Mouse (Mus musculus): ENCODE measurements at regions not wholly inside any gene's neighbourhood (a gene's known extent, or its start where the extent isn't known, plus 50 kb on each side); places are given as distances from the start of the nearest gene placed in this dataset.

DNA sequence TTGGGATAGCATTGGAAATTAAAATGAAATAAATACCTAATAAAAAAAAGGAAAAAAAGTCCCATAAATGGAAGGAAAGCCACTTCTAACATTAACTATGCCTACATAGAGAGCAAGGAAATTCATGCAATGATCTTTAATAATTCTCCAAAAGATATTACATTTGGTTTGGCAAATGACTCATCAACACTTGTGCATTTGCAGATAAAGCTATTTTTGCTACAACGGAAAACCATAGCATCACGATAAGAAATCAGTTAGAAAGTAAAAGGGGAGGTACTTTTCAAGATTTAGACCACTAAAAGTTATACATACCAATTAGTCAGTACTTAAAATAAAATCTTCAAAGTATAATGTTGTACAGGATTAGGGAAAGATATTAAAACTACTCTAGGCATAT is 109.4 kb upstream of the Tom1l1 start:
- ATAC-seq (ENCODE audit: insufficient number of reproducible peaks, insufficient read depth, low FRiP score, low TSS enrichment, low read depth): no peak
- no peak overlapping the region for H3K9ac ChIP-seq (replicated peaks)
- 93% methylated on average over 2 of the region's 2 CpGs for WGBS
- H3K4me2 ChIP-seq: no peak overlapping the region
- H3K9me3 ChIP-seq: no peaks in the 10 kb centered on the region
- H3K4me3 ChIP-seq (replicated peaks): no peak overlapping the region
- H3K4me1 ChIP-seq (replicated peaks): no peaks in the 10 kb centered on the region
- H3K36me3 ChIP-seq: no peaks in the 10 kb centered on the region
- no peak overlapping the region for H3K27ac ChIP-seq
- no peaks in the 10 kb centered on the region for H3K27me3 ChIP-seq

DNA sequence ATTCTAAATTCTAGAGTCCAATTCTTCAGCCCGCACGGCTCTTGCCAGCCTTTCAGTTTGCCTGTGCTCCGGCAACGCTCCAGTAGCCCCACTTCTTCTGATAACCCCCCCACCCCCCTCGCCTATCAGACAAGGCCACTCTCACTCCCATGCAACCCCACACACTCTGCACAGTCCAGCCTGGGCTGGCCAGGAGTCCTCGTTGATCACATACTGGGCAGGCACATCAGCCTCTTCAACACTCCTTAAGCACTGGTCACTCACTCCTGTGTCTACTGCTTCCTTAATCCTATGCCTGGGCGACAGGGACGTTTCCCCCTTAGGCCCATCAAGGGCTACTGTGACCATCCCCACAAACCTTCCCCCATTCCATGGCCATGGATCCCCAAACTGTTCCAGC is 95.4 kb upstream of the Tom1l1 start:
- Histone ChIP-seq H3K9ac (replicated peaks) (no peak overlapping the region), H3K9me3 (no peaks in the 10 kb centered on the region), H3K27me3 (no peaks in the 10 kb centered on the region), H3K4me2 (no peak overlapping the region), H3K4me1 (replicated peaks) (no peaks in the 10 kb centered on the region), H3K27ac (no peak overlapping the region), H3K4me3 (replicated peaks) (no peak overlapping the region), H3K36me3 (no peaks in the 10 kb centered on the region)
- peak; percentile 52; the same call in 1 of the 2 replicates for ATAC-seq (ENCODE audit: insufficient number of reproducible peaks, insufficient read depth, low FRiP score, low TSS enrichment, low read depth)
- WGBS: 86% methylated on average over 8 of the region's 8 CpGs

DNA sequence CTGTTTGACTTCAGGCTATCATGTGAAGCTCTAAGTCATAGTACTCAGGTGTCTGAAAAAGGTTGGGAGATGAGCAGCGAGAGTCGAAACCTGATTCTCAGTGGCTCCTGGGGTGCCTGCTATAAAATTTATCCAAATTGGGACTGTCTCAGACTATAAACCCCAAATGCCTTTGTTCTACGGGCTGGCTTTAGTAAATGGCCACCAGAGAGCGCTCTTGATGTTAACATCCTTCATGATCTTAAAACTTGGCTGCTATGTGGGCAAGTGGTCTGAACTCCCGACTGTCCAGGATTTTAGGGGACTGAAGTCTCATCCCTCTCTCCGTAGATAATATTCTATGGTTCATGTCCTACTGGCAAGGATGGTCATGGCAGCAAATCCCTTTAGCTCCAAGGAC is 94.8 kb upstream of the Tom1l1 start:
- Histone ChIP-seq H3K27me3 (no peaks in the 10 kb centered on the region), H3K4me2 (no peak overlapping the region), H3K27ac (no peak overlapping the region), H3K4me1 (replicated peaks) (no peaks in the 10 kb centered on the region), H3K4me3 (replicated peaks) (no peak overlapping the region), H3K36me3 (no peaks in the 10 kb centered on the region), H3K9ac (replicated peaks) (no peak overlapping the region), H3K9me3 (no peaks in the 10 kb centered on the region)
- ATAC-seq (ENCODE audit: insufficient number of reproducible peaks, insufficient read depth, low FRiP score, low TSS enrichment, low read depth): no peak
- 29% methylated on average over 6 of the region's 6 CpGs for WGBS

DNA sequence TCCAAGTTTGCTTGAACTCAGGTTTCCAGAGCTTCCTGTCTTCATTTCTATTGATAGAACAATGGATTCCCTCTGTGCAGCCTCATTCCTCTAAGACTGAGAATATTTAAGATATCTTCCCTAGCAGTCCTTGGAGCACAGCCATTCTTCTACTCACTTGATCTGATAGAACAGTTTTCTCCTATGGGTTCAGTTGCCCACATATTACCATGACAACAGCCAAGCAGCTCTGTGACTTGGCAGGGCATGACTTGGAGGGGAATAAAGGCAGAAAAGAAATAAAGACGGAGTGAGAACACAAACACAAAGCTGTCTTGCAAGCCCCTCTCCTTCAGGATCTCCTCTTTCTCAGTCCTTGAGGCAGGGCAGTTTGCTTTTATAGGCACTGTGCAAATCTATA is 87.6 kb upstream of the Tom1l1 start:
- H3K4me3 ChIP-seq (replicated peaks): no peak overlapping the region
- ATAC-seq (ENCODE audit: insufficient number of reproducible peaks, insufficient read depth, low FRiP score, low TSS enrichment, low read depth): no peak
- no peak overlapping the region for H3K27ac ChIP-seq
- H3K27me3 ChIP-seq: no peaks in the 10 kb centered on the region
- 71% methylated on average over 1 of the region's 1 CpGs for WGBS
- no peaks in the 10 kb centered on the region for H3K9me3 ChIP-seq
- H3K4me2 ChIP-seq: no peak overlapping the region
- H3K9ac ChIP-seq (replicated peaks): no peak overlapping the region
- no peaks in the 10 kb centered on the region for H3K4me1 ChIP-seq (replicated peaks)
- no peaks in the 10 kb centered on the region for H3K36me3 ChIP-seq

DNA sequence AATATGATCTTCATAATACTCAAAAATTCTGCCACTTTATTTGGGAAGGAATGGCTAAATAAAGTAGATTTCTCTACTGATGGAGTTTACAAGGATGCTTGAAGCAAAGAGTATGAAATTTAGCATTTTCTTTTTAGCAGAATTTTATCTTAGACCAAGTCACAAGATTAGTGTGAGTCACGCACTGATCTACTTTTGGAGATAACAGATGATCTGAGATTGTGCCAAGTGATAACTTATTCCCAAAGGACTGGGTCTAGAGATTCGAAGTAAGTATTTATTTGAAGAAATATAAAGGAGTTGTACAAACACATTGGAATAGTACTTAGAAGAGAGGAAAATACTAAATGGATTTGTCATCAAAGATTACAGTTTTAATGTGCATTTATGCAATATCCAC is 67.8 kb upstream of the Tom1l1 start:
- Histone ChIP-seq H3K9me3 (no peaks in the 10 kb centered on the region), H3K4me1 (replicated peaks) (no peaks in the 10 kb centered on the region), H3K4me3 (replicated peaks) (no peak overlapping the region), H3K27me3 (no peaks in the 10 kb centered on the region), H3K27ac (no peak overlapping the region), H3K36me3 (no peaks in the 10 kb centered on the region), H3K4me2 (no peak overlapping the region), H3K9ac (replicated peaks) (no peak overlapping the region)
- WGBS: 86% methylated on average over 2 of the region's 2 CpGs
- ATAC-seq (ENCODE audit: insufficient number of reproducible peaks, insufficient read depth, low FRiP score, low TSS enrichment, low read depth): no peak

DNA sequence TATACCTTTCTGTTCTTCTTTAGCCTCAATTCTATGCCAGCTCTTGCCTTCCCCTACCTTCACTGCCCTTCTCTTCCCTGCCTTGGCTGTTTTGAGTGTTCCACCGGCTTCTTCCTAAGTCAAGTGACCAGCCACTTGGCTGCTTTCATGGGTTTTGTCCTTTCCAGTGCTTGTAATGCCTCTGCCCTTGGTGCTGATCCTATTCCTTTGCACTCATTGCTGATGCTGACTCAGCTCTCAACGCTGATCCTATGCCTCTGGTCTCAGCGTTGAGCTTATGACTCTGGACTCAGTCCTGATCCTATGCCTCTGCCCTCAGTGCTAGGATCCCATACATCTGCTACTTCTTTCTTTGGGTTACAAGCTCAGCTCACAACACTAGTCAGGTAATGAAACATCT is 60.3 kb upstream of the Tom1l1 start:
- WGBS: 70% methylated on average over 3 of the region's 3 CpGs
- H3K4me3 ChIP-seq (replicated peaks): no peak overlapping the region
- no peaks in the 10 kb centered on the region for H3K4me1 ChIP-seq (replicated peaks)
- no peaks in the 10 kb centered on the region for H3K9me3 ChIP-seq
- H3K4me2 ChIP-seq: no peak overlapping the region
- H3K27ac ChIP-seq: no peak overlapping the region
- no peak overlapping the region for H3K9ac ChIP-seq (replicated peaks)
- no peaks in the 10 kb centered on the region for H3K27me3 ChIP-seq
- no peak for ATAC-seq (ENCODE audit: insufficient number of reproducible peaks, insufficient read depth, low FRiP score, low TSS enrichment, low read depth)
- H3K36me3 ChIP-seq: no peaks in the 10 kb centered on the region

DNA sequence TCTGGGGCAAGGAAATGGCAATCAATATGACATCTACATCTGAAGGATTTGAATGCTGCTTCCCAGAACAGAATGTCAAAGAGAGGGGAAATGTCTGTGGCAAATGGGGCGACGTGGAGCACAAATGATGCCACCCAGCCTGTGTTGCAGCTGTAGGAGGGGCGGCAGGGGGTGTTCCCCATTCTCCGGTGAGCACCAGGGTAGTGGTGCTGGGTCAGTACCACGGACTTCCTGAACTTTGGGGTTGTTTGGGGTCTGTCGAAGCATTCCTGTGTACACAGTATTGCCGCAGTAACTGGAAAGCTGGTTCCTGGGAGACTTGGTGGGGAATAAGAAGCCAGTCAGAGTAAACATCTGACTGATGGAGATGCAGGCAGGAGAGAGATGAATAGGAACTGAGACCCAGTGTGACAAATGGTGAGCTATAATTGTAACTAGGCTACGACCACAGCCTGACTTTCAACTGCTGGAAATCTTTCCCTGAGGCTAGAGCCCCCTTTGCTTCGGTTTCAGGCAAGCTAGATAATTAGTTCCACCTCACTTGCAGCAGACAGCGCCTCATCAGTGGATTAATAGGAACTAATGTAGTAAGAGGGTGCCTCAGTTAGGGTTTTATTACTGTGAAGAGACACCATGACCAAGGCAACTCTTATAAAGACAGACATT is 53.9 kb upstream of the Tom1l1 start:
- Histone ChIP-seq H3K36me3 (no peaks in the 10 kb centered on the region), H3K9ac (replicated peaks) (no peak overlapping the region), H3K4me3 (replicated peaks) (no peak overlapping the region), H3K9me3 (no peaks in the 10 kb centered on the region), H3K27ac (no peak overlapping the region), H3K4me1 (replicated peaks) (no peaks in the 10 kb centered on the region), H3K4me2 (no peak overlapping the region), H3K27me3 (no peaks in the 10 kb centered on the region)
- WGBS: 65% methylated on average over 10 of the region's 10 CpGs
- ATAC-seq (ENCODE audit: insufficient number of reproducible peaks, insufficient read depth, low FRiP score, low TSS enrichment, low read depth): no peak

DNA sequence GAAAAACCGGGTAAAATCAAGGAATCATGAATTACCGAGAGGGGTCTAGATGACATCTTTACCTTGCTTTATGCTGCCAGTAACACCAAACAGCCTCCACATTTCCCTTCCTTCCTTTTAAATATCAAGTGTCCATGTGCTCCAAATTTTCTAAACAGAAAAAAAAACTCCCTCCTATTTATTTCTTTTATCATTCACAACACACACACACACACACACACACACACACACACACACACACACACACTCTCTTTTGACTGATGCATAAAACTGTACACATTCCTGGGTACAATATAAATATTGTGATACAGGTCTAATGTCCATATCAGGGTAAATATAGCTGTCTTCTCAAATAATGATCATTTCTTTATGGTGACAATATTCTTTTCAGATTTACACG is 51.3 kb upstream of the Tom1l1 start:
- no peak overlapping the region for H3K27ac ChIP-seq
- WGBS: 84% methylated on average over 3 of the region's 3 CpGs
- no peaks in the 10 kb centered on the region for H3K36me3 ChIP-seq
- H3K4me3 ChIP-seq (replicated peaks): no peak overlapping the region
- H3K4me1 ChIP-seq (replicated peaks): no peaks in the 10 kb centered on the region
- ATAC-seq (ENCODE audit: insufficient number of reproducible peaks, insufficient read depth, low FRiP score, low TSS enrichment, low read depth): no peak
- no peak overlapping the region for H3K9ac ChIP-seq (replicated peaks)
- H3K9me3 ChIP-seq: no peaks in the 10 kb centered on the region
- H3K4me2 ChIP-seq: no peak overlapping the region
- no peaks in the 10 kb centered on the region for H3K27me3 ChIP-seq

DNA sequence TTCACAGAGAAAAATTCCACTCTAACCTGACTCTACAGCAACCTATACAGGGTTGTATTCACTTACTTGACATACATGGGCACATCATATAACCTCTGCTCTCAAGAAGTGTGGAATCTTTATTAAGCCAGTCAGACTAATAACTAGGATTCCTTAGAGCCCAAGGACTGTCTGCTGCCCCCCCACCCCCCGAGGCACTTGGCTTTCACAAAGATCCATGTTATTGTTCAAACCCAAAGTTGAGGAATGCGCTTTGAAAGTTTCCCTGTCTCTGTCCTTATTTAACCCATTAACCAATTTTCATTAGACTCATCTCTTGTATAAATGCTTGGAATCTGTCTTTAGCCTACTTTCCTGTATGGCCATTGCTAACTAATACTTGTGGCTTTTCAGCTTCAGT is 50.6 kb upstream of the Tom1l1 start:
- H3K4me3 ChIP-seq (replicated peaks): no peak overlapping the region
- H3K9me3 ChIP-seq: no peaks in the 10 kb centered on the region
- ATAC-seq (ENCODE audit: insufficient number of reproducible peaks, insufficient read depth, low FRiP score, low TSS enrichment, low read depth): no peak
- no peaks in the 10 kb centered on the region for H3K4me1 ChIP-seq (replicated peaks)
- H3K27me3 ChIP-seq: no peaks in the 10 kb centered on the region
- 79% methylated on average over 2 of the region's 2 CpGs for WGBS
- H3K9ac ChIP-seq (replicated peaks): no peak overlapping the region
- H3K27ac ChIP-seq: no peak overlapping the region
- no peaks in the 10 kb centered on the region for H3K36me3 ChIP-seq
- no peak overlapping the region for H3K4me2 ChIP-seq

All from limb, embryonic 12.5 days (tissue).